Mouse (Mus musculus): ENCODE data around the gene Gpx7. TPM values are rescaled to one million over a fixed set of nuclear protein-coding genes. Genes with fewer than 3 reads are reported as not detected.
A peak's percentile ranks its signal among the peaks of the same experiment; 100 is the strongest.

Gpx7 gene
- polyA plus RNA-seq, 1 experiment from 2014 or later, result 53.6 TPM

DNA sequence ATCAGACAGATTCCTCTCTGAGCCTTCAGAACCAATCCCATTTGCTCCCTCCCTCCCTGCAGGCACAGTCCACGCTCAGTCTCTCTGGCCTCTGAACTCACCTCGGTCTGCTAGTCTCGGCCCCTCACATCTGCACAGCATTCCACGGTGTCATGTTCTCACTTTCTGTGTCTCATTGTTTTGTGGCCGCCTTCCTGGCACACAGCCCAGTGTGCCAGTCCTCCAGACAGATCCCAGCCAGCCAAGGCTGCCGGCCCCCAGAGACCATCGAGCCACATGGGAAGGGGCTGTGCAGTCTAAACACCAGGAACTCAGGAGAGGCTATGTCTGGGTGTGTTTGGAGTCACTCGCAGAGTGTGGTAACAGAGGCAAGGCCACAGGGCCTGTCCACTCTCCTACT, 55.9 kb downstream of the Gpx7 start:
- Histone ChIP-seq H3K4me3 (ENCODE audit: low read depth, low read length) (no peak overlapping the region), H3K4me2 (ENCODE audit: low read depth, severe bottlenecking) (no peak overlapping the region), H3K27me3 (ENCODE audit: control insufficient read depth, insufficient read depth, low read length) (no peaks in the 10 kb centered on the region), H3K27ac (replicated peaks; ENCODE audit: low read depth, low read length) (peak overlapping the region; percentile 79), H3K4me1 (ENCODE audit: control insufficient read depth, insufficient read depth, low read length) (peaks cover 53% of the 10 kb centered on the region), H3K36me3 (ENCODE audit: control insufficient read depth, insufficient read depth, low read length) (no peaks in the 10 kb centered on the region), H3K9ac (ENCODE audit: low read length) (no peak overlapping the region), H3K9me3 (ENCODE audit: control insufficient read depth, low read length) (no peaks in the 10 kb centered on the region)
- ATAC-seq (ENCODE audit: insufficient number of reproducible peaks, low FRiP score, low TSS enrichment, low read depth) (peak; percentile 85), DNase-seq (ENCODE audit: low spot score) (peak; percentile 88)
- 4% methylated on average over 8 of the region's 8 CpGs for WGBS

Other genes starting within 250 kb of the Gpx7 start
- 36.7 and 38.3 TPM in 2 replicates for gene Echdc2, start 241.5 kb downstream of the Gpx7 start, polyA plus RNA-seq (2014; fragmentation: Nextera tagmentation; extraction: Ambion mirVana)
- gene Zyg11a, start 188.9 kb downstream of the Gpx7 start, polyA plus RNA-seq (2014; fragmentation: Nextera tagmentation; extraction: Ambion mirVana), result 0.08 and 0.18 TPM in 2 replicates
- gene Zyg11b, start 105.9 kb downstream of the Gpx7 start, polyA plus RNA-seq (2014; fragmentation: Nextera tagmentation; extraction: Ambion mirVana), result 14.6 and 15.1 TPM in 2 replicates
- gene Coa7, start 78.8 kb downstream of the Gpx7 start, polyA plus RNA-seq (2014; fragmentation: Nextera tagmentation; extraction: Ambion mirVana), result 56.3 and 60.7 TPM in 2 replicates
- 6.8 and 8.6 TPM in 2 replicates for gene Shisal2a, start 23.6 kb downstream of the Gpx7 start, polyA plus RNA-seq (2014; fragmentation: Nextera tagmentation; extraction: Ambion mirVana)
- gene Tut4, start 52.5 kb upstream of the Gpx7 start, polyA plus RNA-seq (2014; fragmentation: Nextera tagmentation; extraction: Ambion mirVana), result 124 and 125 TPM in 2 replicates
- 129 and 136 TPM in 2 replicates for gene Prpf38a, start 172.4 kb upstream of the Gpx7 start, polyA plus RNA-seq (2014; fragmentation: Nextera tagmentation; extraction: Ambion mirVana)
- gene Orc1, start 172.5 kb upstream of the Gpx7 start, polyA plus RNA-seq (2014; fragmentation: Nextera tagmentation; extraction: Ambion mirVana), result 21.5 and 25.1 TPM in 2 replicates
- gene Cc2d1b, start 213.0 kb upstream of the Gpx7 start, polyA plus RNA-seq (2014; fragmentation: Nextera tagmentation; extraction: Ambion mirVana), result 27.6 and 27.7 TPM in 2 replicates